Mouse (Mus musculus) stomach, postnatal 0 days (tissue): ENCODE results near the gene Rer1.

ENCODE experiments used
- CTCF ChIP-seq: IDR thresholded peaks from 2 replicates; pipeline ENCODE4 v1.5.1; 2016; ENCODE audit warnings: antibody characterized with exemption, low read depth, mild to moderate bottlenecking, moderate library complexity
- EP300 ChIP-seq: optimal IDR thresholded peaks from 2 replicates; pipeline ENCODE3; 2016; ENCODE audit warnings: antibody characterized with exemption

GRCm38 (mm10) chr4:155117396-155117978 lies 31.3 kb upstream of the Rer1 start:
- TF ChIP-seq EP300 (no peak), CTCF (no peak)
